Mouse (Mus musculus) mature B cell (primary cell): Measurements from ENCODE around the gene Fndc7.
"Not testable (repeated sequence)": the region's sequence is repeated elsewhere in the genome, so short reads cannot be mapped to it uniquely, and the experiment has no call there.

Experiments
- in situ Hi-C: fragments of 300-500 bp; cut with MboI; formaldehyde crosslinking; loops from 2 replicates; pipeline ENCODE4 v1.14.3; 2019

The Fndc7 gene

DNA sequence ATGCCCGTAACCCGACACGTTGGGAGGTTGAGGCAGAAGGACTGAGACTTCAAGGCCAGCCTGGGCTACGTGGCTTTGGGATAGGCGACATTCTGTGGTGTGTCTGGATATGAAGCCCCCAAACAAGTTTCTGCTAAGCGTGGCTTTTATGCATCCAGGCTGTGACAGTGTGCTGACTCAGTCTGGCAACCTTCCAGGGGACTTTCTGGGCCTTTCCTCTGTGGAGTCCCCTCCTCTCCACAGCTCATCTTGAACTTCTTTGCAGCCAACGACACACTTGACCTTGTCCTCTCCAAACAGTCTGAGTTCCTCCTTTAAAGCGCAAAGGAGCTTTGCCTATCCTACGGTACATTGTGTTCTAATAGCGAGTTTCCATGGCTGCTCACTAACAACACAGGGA is 33.9 kb downstream of the Fndc7 start:
- in situ Hi-C loops: no loop called here

DNA sequence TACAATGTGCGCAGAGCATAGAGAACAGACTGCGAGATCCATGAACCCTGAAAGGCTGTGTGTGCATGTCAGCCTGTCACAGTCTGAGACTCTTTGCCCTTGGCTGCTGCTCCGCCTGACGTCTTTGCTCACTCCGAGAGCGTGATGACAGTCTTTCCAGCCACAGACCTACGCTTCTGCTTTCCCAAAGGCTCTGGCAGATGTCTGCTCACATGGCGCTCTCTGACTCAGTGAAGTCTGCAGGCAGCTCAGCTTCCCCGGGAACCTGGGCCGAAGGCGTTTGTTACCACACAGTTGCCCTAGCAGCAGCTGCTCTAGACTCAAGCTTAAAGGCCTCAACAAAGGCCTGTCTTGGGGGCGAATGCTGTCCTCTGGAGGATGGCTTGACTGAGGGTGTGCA is 34.4 kb downstream of the Fndc7 start:
- in situ Hi-C loops: no loop called here

DNA sequence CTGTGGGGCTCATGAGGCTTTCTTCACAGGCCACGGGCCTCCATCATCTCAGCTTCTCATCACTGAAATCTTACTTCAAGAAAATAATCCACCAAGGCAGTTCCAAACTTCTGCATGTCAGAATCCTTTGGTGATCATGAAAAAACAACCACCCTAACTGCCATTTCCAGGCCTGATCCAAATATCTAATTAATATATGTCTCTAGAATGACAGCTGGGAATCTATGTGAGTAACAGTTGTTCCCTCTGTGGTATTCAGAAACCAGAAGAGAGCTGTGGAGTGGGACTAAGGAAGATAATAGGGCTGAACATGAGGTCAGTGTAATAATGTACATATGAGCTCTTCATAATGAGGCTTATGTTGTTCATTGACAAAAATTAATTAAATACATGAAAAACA is 36.5 kb downstream of the Fndc7 start:
- in situ Hi-C loops: no loop called here

DNA sequence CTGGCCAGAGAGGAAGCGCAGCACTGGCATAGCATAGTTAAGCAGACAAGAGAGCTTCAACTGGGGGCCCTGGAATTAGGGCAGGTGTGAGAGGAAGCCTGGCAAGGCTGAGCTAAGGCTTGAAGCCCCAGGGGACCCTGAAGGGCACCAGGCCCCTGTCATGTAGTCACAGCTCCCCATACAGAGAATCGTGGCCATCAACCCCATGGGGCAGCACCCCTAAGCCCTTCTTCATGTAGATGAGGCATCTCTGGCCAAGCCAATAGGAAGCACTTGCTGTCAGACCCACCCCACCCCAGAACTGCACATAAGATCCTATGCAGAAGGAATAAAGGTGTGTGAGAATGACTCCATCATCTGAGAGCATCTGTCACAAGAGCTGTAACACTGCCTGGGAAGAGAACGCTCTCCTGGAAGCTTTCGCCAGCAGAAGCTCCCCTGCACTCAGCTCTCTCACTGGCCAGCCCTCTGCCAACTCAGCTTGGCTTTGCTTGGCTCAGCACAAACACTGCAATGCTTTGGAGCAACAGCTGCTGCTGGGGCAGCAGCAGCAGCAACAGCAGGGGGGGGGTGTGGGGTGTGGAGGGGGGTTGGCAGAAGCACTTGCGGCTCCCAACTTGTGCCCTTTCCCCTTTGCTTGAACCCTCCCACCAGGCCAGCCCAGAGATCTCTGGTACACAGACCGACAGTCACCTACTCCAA is 37.7 kb downstream of the Fndc7 start:
- in situ Hi-C loops: no loop called here

DNA sequence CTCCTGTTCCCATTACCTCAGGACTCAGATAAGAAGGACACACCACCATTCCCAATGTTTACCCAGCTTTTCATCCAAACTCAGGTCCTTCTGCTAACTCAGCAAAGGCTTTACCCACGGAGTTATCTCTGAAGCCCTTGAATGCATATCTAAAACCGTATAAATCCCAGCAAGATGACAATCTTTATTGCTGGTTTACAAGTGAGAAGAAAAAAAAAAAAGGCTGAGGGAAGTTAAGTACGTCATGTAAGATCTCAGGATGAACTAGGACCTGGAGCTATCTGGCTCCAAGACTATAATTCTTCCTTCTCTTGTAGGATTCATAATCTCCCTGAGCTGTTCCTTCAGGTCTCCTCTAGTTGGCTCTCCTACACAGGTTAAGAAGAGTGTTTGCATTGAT is 38.3 kb downstream of the Fndc7 start:
- in situ Hi-C loops: no loop called here

DNA sequence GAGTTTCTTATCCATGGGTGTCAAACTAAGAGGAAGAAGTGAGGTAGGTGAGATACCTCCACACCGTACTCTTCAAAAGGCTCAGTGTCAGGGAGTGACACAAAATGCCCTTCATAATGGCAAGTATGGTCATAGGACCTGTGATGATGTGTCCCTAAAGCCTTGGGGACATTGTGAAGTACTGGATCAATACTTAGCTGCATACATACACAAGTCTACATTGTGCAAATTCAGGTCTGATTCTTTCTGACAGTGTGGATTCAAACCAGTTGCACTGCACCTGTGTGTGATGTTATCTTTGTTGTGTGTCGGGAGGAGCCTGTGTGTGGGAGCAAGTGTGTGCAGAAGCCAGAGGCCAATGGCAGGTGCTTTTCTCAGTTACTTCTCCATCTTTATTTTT is 38.7 kb downstream of the Fndc7 start:
- in situ Hi-C loops: no loop called here

DNA sequence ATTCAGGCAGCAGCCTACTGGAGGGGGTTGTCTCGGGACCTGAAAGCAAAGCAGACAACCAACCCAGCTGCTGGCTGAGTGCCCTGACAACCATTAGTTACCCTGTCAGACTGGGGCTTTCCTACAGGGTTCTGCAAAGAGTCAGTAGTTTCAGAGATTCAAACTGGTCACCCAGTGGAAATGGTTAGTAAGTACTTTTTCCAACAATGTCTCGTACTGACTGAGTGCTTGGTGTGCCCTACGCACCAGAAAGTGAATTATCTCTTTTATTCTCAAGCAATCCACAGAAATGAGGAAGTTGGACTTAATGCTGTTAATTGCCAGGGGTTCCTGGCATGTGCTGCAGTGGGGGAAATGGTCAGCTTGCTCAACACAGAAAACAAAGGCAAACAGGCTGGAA is 39.3 kb downstream of the Fndc7 start:
- in situ Hi-C loops: no loop called here

DNA sequence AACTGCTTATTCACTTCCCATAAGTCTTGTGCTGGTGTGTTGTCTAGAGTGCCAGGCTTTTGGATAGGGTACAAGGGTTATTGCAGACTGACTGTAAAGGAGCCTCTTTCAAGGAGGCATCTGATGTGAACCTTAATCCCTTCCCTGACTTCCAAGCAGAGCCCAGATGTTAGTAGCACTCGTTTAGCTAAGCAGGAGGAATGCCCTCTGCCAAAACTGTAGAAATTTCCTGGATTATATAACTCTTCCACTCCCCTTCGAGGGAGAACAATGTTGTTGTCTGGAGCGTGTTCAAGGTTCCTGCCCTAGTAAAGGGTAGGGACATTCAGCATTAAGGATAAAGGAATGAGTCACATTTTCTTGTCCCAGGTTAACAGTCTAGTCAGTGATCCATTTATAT is 43.2 kb downstream of the Fndc7 start:
- in situ Hi-C loops: loop anchor here (5.0 kb wide), 1 partner anchor 56 kb away; no protein-coding TSS in a partner anchor

DNA sequence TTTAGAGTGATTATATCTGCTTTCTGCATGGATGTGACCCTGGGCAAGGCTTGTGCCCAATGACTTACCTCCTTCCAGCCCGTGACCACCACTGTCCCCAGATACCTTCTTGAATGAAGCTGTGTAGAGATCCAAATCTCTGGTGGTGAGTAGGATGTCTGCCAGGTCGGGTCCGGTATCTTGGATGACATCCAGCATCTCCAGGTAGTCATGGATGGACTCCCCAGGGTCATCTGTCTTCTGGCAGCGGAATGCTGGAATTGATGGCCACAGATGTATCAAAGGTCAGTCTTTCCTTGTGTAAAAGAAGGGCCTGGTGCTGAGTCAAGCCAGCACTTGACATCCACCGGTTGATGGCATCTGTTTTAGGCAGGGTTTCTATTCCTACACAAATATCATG is 45.3 kb downstream of the Fndc7 start:
- in situ Hi-C loops: no loop called here

DNA sequence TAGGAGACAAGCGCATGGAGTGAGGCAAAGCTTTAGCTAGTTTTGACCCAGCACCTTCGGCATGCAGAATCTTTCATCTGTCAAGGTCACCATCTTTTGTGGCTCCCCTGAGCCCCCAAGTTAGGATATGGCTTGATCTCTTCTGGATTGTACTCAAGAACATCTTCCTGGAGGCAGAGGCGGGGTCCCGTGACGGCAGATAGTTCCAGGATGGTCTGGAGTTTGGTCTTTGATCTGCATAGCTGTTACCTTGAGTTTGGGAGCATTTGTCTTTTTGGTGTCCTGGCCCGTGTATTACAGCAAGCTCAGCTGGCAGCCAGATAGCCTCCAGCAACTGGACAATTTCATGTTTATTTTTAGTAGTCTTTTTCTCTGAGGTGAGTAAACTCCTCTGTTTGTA is 45.8 kb downstream of the Fndc7 start:
- in situ Hi-C loops: no loop called here

DNA sequence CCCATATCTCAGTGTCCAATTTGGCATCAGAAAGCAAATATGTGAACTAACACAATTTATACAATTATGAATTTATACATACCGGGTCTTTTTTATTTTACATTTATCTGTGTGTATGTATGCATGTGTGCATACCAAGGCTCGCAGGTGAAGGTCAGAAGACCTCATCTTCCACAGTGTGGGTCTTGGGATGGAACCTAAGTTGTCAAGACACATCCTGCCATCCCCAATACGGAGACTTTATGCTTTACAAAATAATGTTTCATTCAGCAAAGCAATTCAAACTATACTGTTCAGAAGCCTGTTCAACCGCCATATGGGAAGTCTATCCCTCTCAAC is 49.1 kb downstream of the Fndc7 start:
- in situ Hi-C loops: no loop called here

DNA sequence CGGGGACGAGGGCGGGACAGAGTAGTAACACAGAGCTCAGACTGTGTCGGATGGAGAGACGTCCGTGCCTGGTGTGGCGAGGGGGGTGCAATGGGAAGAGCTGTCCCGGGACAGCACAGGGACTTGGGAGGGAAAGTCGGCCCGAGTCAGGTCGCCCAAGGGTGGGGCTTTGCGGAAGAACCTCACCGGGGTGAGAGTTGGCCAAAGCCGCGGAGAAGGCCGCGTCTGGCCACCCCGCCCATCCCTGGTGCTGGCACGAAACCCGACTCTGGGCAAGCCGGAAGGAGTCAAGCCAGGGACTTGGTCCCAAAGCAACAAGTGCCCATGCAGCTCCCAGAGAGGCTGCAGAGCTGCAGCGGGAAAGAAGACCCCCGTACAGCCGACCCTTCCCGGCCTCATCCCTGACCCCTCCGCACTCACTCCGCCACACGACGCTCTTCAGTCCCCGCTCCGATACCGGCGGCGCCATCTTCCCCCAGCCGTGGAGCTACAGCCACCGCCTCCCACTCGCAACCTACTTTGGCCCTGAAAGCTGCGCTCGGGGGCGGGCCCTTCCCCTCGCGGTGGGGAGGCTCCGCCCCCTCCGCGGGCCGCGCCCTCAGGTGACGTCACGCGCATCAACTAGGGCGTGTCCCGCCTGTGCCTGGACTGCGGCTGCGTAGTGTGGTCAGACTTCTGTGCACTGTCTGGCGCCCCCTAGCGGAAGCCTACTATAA is 49.6 kb downstream of the Fndc7 start, which contains the start of gene Stxbp3:
Gene Stxbp3, minus strand, starts transcription at position 527 of the 716 bp plus-strand sequence.
- in situ Hi-C loops: no loop called here

DNA sequence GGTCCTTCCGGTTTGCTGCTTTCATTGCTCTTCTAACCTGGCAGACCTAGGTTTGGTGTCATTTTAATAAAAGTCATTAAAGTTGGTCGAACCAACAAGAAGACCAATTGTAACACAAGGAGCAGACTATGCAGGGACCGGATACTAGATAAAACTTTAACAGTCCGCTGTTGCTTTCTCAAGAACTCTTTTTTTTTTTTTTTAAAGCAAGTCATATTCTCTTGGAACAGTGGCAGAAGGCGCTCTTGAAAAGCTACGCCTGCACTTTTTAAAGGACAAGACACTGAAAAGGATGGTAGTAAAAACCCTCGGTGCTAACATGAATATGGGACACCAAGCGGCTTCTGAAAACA is 50.2 kb downstream of the Fndc7 start:
- in situ Hi-C loops: no loop called here

DNA sequence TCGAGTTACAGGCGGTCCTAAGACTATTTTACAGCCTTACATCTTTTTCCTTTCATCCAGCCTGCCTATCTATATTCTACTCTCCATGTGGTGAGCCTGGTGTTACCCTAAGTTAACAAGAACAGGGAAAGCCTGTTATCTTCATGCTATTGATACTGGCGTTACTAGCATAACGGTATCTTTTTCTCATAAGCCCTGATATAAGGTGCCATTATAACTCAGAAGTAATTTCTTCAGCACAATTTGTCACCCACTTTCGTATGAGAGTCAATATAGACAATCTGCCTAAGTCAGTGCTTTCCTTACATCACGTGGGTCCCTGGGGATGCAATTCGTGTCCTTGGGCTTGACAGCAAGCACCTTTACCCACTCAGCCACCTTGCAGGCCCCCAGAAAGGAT is 50.8 kb downstream of the Fndc7 start:
- in situ Hi-C loops: no loop called here

DNA sequence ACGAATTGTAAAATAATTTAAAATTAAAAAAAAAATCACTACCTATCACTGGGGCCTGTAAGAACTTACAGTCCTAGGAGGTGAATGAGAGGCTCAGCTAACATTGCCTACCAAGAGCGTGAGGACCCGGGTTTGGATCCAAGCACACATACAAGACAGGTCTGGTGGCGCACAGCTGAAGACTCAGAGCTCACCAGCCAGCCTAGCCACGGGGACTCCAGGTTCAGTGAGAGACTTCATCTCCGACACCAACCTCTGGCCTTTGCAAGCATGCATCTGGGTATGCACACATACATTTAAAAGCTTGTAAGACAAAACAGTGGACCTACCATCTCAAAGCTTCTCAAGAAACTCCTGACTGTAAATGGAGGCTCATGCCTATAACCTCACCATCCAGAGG is 52.9 kb downstream of the Fndc7 start:
- in situ Hi-C loops: no loop called here

DNA sequence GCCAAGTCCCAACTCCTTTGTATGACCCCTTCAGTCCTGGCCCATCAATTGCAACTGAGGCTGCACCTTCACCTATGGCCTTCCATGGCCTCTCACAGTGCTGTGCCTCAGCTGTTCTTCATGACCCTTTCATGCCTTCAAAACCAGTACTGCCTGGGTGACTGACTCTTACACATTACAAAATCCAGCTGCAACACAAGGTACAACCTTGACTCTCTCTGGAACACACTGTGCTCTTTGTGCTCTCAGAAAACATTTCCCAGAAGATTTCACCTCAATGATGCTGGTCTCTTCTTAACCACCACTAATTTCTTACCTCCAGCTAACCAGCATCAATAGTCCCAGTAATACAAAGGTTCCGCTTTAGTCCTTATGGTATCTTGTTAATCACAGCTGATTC is 56.1 kb downstream of the Fndc7 start:
- in situ Hi-C loops: not testable (repeated sequence)

DNA sequence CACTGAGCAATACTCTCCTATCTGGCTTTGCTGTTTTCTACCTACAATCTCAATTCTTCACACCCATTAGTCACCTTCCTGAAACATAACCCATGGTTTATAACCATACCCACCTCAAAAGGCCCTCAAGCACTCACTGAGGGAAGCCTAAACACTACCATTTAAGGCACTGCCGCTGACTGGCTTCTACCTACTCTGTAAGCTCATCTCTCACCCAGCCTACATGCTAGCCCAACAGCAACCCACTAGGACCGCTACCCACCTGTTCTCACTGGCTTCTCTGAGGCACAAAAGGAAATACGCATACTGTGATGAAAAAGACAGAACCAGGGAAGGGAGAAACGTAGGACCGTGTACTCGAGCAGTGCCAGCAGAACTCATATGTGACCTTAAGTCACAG is 58.1 kb downstream of the Fndc7 start:
- in situ Hi-C loops: no loop called here

DNA sequence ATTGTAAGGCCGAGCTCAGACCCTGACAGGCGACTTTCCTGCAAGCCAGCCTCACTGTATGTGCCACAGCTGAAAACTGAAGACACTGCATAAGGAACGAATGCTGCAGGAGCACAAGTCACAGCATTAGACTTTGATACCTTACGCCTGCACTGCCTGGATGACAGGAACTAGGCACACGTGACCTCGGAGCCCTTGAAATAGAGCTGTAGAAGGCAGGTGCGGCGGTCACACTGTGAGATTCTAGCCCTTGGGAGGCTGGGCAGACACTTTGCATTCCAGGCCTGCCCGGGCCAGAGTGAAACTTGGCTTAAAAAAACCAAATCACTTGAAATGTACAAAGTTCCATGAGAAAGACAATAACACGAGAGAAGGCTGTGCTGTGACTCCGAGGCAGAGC is 59.3 kb downstream of the Fndc7 start:
- in situ Hi-C loops: no loop called here

DNA sequence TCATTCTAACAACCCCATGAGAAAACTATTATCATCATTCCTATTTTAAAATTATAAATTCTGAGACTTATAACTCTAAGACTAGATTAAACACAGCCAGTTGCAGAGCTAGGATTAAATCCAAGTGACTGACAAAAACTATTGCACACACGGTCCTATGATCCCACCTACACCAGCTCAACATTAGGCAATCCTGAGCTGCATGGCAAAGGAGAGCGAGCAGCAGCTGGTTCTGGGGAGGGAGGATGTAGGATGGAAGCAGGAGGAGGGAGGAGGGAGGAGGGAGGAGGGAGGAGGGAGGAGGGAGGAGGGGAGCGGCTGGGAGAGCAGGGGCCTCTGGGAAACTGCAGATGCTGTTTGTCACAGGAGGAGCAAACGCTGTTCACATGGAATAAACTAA is 74.2 kb downstream of the Fndc7 start:
- in situ Hi-C loops: no loop called here

DNA sequence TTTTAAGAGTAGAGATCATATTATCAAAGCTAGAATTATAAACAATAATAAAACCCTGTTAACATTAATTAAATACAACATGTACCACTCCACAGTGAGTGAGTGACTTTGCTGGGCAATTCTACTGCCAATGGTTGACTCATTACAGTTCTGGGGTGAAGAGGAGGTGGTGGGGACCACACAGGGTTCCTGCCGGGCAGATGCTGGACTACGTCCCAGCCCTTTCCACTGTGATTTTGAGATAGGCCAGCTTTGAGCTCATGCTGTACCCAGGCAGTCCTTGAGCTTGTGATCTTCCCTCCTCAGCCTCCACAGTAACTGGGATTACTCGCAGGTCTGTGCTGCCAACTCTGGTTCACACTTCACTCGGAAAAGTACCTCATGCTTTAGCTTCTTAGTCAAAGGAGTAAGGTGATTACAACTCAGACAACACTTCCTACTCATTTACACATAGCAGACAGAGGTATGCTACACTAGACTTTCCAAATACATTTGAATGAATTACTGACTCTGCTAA is 79.0 kb downstream of the Fndc7 start:
- in situ Hi-C loops: no loop called here

DNA sequence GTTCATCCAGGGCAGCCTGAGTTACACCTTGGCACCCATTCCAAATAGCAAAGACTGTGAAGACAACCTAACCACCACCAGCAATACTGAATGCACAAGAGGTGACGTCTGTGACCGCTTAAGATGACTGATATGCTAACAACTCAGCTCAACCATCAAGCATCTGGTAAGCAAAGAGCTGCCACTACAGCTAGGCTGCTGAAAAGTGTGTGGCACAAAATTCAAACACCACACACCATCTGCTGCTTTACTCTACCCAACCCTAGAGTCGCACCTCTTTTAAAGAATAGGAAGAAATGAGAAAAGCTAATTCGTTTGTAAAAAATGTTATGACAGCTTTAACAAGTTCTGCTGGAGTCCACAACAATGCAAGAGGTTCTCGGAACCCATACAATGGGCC is 84.2 kb downstream of the Fndc7 start:
- in situ Hi-C loops: no loop called here
